Mouse (Mus musculus) C2C12 (cell line): Measurements from ENCODE around the gene Ube2j2. TPM values are rescaled to one million over a fixed set of nuclear protein-coding genes. Genes with fewer than 3 reads are reported as not detected.

Experiments
- H3K27me3 ChIP-seq: one replicate; pipeline ENCODE4 v1.6.1; 2011; ENCODE audit not compliant: control insufficient read depth, insufficient read depth, insufficient read length
- H3K36me3 ChIP-seq: one replicate; pipeline ENCODE4 v1.6.1; 2011; ENCODE audit not compliant: control insufficient read depth, insufficient read depth
- H3K4me3 ChIP-seq: one replicate; pipeline ENCODE4 v1.5.1; 2011; ENCODE audit warnings: mild to moderate bottlenecking, control low read depth; ENCODE audit not compliant: poor library complexity, insufficient read depth, severe bottlenecking
- H3K79me2 ChIP-seq: one replicate; pipeline ENCODE4 v1.6.1; 2011; ENCODE audit not compliant: control insufficient read depth, insufficient read depth
- H3K79me3 ChIP-seq: one replicate; pipeline ENCODE4 v1.6.1; 2011; ENCODE audit warnings: low read depth, control low read depth
- H3ac ChIP-seq: one replicate; pipeline ENCODE3; 2011; ENCODE audit warnings: low read depth; ENCODE audit not compliant: control insufficient read depth, insufficient read length
- CEBPB ChIP-seq: IDR thresholded peaks from one replicate; pipeline ENCODE4 v1.6.1; 2011; ENCODE audit warnings: low read depth, mild to moderate bottlenecking, control low read depth, moderate library complexity
- CTCF ChIP-seq: IDR thresholded peaks from one replicate; pipeline ENCODE4 v1.5.1; 2011; ENCODE audit not compliant: control insufficient read depth, insufficient read depth, insufficient read length
- FOSL1 ChIP-seq: IDR thresholded peaks from one replicate; pipeline ENCODE4 v1.8.0; 2011; ENCODE audit warnings: mild to moderate bottlenecking, low read length; ENCODE audit not compliant: poor library complexity, insufficient read depth, severe bottlenecking
- MAX ChIP-seq: IDR thresholded peaks from one replicate; pipeline ENCODE4 v1.6.1; 2011; ENCODE audit warnings: mild to moderate bottlenecking, control low read depth
- MYOD1 ChIP-seq: IDR thresholded peaks from one replicate; pipeline ENCODE4 v1.6.1; 2011; ENCODE audit warnings: low read depth; ENCODE audit not compliant: control insufficient read depth, insufficient read length
- MYOG ChIP-seq: IDR thresholded peaks from one replicate; pipeline ENCODE4 v1.6.1; 2011; ENCODE audit not compliant: control insufficient read depth, insufficient read length; ENCODE audit errors: extremely low read depth
- USF1 ChIP-seq: IDR thresholded peaks from one replicate; pipeline ENCODE4 v1.6.1; 2011; ENCODE audit warnings: low read depth, mild to moderate bottlenecking, control low read depth, moderate library complexity
- polyA plus RNA-seq: library from polyadenylated mRNA; unstranded; fragments of >200 nt; fragmentation: generic; extraction: Trizol; gene quantifications from one replicate; pipeline ENCODE4 v1.2.1, GENCODE M21; 2012; ENCODE audit warnings: missing spikeins

Gene Ube2j2
- polyA plus RNA-seq, 1 experiment, result 68.2 TPM

DNA sequence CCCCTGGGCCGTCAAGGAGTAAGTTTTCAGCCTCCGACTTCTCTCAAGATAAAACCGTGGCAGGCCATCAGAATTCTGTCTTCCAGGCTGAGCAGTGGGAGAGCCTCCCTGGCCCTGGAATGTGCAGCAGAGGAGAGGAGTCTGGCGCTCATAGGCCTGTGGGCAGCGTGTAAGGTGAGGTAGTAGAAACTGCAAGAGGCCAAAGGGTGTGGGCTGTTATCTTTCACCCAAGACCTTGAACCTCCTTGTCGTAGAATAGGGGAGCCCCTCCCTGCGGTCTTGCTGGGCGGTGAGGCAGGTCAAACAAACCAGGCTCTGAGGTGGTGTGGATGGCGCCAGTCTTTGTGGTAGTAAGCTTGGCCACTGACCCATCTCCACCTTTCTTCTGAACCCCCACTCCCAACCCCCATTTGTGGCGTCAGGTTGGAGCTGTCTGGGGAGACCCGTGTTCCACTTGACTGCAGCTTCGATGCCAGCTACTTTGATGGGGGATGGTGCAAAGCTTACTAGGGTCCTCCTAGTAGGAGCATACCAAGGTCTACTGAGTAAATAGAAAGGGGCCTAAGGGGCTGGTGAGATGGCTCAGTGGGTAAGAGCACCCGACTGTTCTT lies 25.5 kb downstream of the Ube2j2 start:
- Histone ChIP-seq H3K27me3 (no peaks in the 10 kb centered on the region), H3K79me3 (no peaks in the 10 kb centered on the region), H3K36me3 (peaks cover 6% of the 10 kb centered on the region), H3ac (no peak overlapping the region), H3K79me2 (no peaks in the 10 kb centered on the region), H3K4me3 (no peak overlapping the region)
- TF ChIP-seq CTCF (no peak), USF1 (no peak), MAX (no peak), FOSL1 (no peak), CEBPB (no peak)

GRCm38 (mm10) chr4:155970286-155970685 lies 26.7 kb downstream of the Ube2j2 start:
- no peak for TF ChIP-seq MYOD1
- no peak for TF ChIP-seq FOSL1
- TF ChIP-seq USF1, result no peak
- no peak for TF ChIP-seq CEBPB
- TF ChIP-seq CTCF, result no peak
- TF ChIP-seq MAX, result no peak
- no peak for TF ChIP-seq MYOG

DNA sequence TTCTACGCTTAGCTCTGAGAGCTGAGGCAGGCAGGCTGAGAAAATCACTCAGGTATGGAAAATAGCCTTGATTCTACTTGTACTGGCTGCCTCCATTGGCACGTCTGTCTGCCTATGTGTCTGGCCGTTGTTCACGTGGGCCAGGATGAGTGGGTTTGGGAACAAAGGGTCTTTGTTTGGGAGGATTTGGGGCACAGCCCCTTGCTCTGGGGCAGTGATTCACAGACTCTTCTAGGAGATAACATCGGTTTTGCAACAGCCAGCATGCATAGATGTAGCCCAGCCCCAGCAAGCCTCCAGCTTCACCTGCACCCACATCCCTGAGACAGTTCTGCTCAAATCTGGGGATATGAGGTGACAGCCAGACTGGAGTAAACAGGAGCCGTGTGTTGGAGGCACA lies 29.0 kb downstream of the Ube2j2 start:
- no peak for TF ChIP-seq CTCF
- TF ChIP-seq CEBPB, result no peak
- no peak for TF ChIP-seq MYOG
- TF ChIP-seq FOSL1, result no peak
- H3K36me3 ChIP-seq, result no peaks in the 10 kb centered on the region
- H3K4me3 ChIP-seq, result no peak overlapping the region
- H3K79me2 ChIP-seq, result no peaks in the 10 kb centered on the region
- no peaks in the 10 kb centered on the region for H3K79me3 ChIP-seq
- H3K27me3 ChIP-seq, result no peaks in the 10 kb centered on the region
- no peak overlapping the region for H3ac ChIP-seq

More at GRCm38 (mm10) chr4:155970286-155970685, 26.7 kb downstream of the Ube2j2 start:
- Histone ChIP-seq H3ac (no peak overlapping the region), H3K79me2 (no peaks in the 10 kb centered on the region), H3K36me3 (peaks cover 2% of the 10 kb centered on the region), H3K27me3 (no peaks in the 10 kb centered on the region), H3K79me3 (no peaks in the 10 kb centered on the region), H3K4me3 (no peak overlapping the region)

GRCm38 (mm10) chr4:155973239-155973638 lies 29.6 kb downstream of the Ube2j2 start:
- Histone ChIP-seq H3K79me2 (no peaks in the 10 kb centered on the region), H3K4me3 (no peak overlapping the region), H3K79me3 (no peaks in the 10 kb centered on the region), H3K36me3 (no peaks in the 10 kb centered on the region), H3ac (no peak overlapping the region), H3K27me3 (no peaks in the 10 kb centered on the region)
- TF ChIP-seq USF1 (no peak), CEBPB (no peak), MAX (no peak), MYOG (no peak), FOSL1 (no peak), CTCF (no peak), MYOD1 (no peak)

- Histone ChIP-seq H3K79me2 (no peaks in the 10 kb centered on the region), H3K4me3 (no peak overlapping the region), H3ac (no peak overlapping the region), H3K36me3 (no peaks in the 10 kb centered on the region), H3K27me3 (peaks cover 8% of the 10 kb centered on the region), H3K79me3 (no peaks in the 10 kb centered on the region)
- no peak for TF ChIP-seq MYOD1
- TF ChIP-seq MAX, result no peak
- TF ChIP-seq USF1, result no peak
- TF ChIP-seq CEBPB, result no peak
- no peak for TF ChIP-seq CTCF
- no peak for TF ChIP-seq MYOG
- TF ChIP-seq FOSL1, result no peak
Observed at GRCm38 (mm10) chr4:155981436-155982082, 37.9 kb downstream of the Ube2j2 start.

DNA sequence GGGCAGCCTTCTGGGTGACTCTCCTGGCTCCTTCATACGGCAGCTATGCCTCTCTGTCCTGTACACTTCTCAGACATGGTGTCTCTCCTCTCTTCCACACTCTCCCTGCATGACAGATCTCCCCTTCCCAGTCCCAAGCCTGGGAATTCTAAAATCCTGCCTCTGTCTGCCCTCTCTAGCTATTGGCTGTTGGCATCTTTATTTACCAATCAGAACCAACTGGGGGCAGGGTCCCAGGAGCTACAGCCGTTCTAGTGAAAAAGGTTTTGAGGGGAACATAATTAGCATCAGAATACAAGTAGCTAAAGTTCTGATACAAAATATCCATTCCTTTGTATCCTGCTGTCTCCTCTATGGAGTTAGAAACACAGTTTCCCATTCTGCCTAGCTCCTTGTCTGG lies 40.2 kb downstream of the Ube2j2 start:
- TF ChIP-seq MYOG (no peak), USF1 (no peak)
- H3K27me3 ChIP-seq, result peaks cover 8% of the 10 kb centered on the region
- H3K79me2 ChIP-seq, result no peaks in the 10 kb centered on the region
- no peak overlapping the region for H3K4me3 ChIP-seq
- no peaks in the 10 kb centered on the region for H3K79me3 ChIP-seq
- H3ac ChIP-seq, result no peak overlapping the region
- H3K36me3 ChIP-seq, result no peaks in the 10 kb centered on the region
